Mouse (Mus musculus): ENCODE measurements around the gene Klhl40. TPM values are rescaled to one million over a fixed set of nuclear protein-coding genes. Genes with fewer than 3 reads are reported as not detected.

Gene Klhl40
- polyA plus RNA-seq, 1 experiment from 2014 or later = 1.8 TPM

DNA sequence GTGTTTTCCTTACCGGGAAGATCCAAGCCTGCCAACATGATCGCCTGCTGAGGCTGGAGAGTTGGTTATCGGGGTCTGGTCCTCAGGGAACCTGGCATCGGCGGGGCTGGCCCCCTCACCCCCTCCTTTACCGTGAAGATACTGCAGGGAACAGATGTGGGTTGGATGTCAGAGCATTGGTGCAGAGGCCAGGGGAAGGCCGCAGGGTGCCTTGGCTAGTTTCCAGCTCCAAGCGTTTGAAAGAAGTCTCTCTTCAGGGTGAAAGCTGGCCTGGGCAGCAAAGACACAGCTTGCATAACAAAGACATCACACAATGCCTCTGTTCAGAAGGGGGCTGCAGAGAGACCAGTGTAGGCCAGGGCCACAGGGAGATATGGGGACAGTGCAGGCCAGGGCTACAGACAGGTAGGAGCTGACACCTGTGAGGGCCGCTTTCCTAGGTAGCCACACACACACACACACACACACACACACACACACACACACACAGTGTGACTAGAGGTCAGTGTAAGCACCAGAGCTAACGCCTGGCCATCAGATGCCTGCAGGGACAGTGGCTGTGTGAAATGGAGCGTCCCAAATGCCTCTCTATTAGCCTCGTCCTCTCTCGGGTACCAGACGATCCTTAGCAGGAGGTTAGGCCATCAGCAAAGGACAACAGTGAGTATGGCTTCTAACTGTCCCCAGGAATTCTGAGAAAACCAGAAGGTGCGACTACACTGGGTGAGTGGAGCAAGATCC lies 32.8 kb downstream of the Klhl40 start:
- H3K9ac ChIP-seq = no peak overlapping the region
- 10% methylated on average over 15 of the region's 15 CpGs for WGBS
- ATAC-seq (ENCODE audit: low FRiP score, low read depth) = peak; percentile 74

DNA sequence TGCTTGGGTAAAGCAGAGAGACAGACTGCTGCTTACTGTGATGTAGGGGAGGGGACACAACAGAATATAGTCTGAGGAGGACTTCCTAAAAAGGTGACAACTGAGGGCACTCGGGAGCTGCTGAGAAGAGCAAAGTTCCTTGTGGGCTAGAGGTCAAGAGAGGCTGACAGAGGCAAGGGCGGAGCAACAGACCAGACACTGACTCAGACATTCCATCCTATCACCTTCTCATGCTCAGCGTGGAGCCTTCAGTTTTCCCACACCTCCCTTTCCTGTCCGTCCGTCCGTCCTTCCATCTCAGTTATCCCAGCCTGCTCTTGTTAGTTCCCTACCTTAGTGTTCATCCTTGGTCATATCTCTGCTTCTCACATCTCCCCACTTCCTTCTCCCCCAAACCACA lies 37.8 kb downstream of the Klhl40 start:
- Histone ChIP-seq H3K4me1 (replicated peaks) (peaks cover 22% of the 10 kb centered on the region), H3K27me3 (no peaks in the 10 kb centered on the region), H3K9me3 (no peaks in the 10 kb centered on the region), H3K27ac (replicated peaks) (no peak overlapping the region), H3K36me3 (no peaks in the 10 kb centered on the region), H3K4me2 (no peak overlapping the region), H3K4me3 (no peak overlapping the region), H3K9ac (no peak overlapping the region)
- 79% methylated on average over 6 of the region's 6 CpGs for WGBS
- ATAC-seq (ENCODE audit: low FRiP score, low read depth) = no peak

More for the DNA sequence above, 32.8 kb downstream of the Klhl40 start:
- H3K9me3 ChIP-seq = no peaks in the 10 kb centered on the region
- H3K27ac ChIP-seq (replicated peaks) = peak overlapping the region; percentile 48; the same call in 1 of the 2 replicates
- no peak overlapping the region for H3K4me3 ChIP-seq
- no peak overlapping the region for H3K4me2 ChIP-seq
- peaks cover 28% of the 10 kb centered on the region for H3K4me1 ChIP-seq (replicated peaks)
- H3K27me3 ChIP-seq = no peaks in the 10 kb centered on the region
- H3K36me3 ChIP-seq = no peaks in the 10 kb centered on the region

DNA sequence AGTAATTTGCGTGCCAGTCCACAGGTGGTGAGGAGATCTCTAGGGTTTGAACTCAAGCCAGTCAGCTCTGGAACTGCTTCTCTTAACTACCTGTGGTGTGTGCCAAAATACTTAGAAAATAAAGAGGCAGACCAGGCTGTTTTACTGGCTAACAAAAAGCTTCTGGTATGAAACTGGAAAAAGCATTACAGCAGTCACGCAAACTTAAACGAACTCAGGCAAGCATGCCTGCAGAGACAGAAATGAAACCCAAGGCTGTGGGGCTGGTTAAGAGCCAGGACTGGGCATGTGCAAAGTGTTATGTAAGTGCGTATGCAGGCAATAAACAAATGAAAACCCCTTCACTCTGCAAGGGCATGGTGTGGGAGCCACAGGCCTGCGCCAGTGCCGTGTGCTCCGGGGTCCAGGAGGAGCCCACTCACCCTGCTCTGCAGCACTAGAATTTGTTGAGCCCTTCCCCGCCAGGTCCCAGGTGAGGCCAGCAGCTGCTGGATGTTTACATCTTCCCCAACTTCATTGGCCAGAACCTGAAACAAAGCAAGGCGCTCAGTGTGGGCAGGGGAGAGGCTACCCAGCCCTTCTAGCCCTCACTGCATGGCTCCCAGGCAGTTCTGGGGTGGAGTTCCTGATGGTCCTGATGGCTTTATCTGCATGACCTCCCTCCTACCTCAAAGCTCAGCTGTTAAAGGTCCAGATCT lies 41.8 kb downstream of the Klhl40 start:
- 83% methylated on average over 9 of the region's 9 CpGs for WGBS
- Histone ChIP-seq H3K27ac (replicated peaks) (peak overlapping the region; percentile 62), H3K4me3 (no peak overlapping the region), H3K27me3 (no peaks in the 10 kb centered on the region), H3K4me1 (replicated peaks) (peaks cover 27% of the 10 kb centered on the region), H3K36me3 (no peaks in the 10 kb centered on the region), H3K9me3 (no peaks in the 10 kb centered on the region), H3K4me2 (no peak overlapping the region), H3K9ac (no peak overlapping the region)
- ATAC-seq (ENCODE audit: low FRiP score, low read depth) = no peak

DNA sequence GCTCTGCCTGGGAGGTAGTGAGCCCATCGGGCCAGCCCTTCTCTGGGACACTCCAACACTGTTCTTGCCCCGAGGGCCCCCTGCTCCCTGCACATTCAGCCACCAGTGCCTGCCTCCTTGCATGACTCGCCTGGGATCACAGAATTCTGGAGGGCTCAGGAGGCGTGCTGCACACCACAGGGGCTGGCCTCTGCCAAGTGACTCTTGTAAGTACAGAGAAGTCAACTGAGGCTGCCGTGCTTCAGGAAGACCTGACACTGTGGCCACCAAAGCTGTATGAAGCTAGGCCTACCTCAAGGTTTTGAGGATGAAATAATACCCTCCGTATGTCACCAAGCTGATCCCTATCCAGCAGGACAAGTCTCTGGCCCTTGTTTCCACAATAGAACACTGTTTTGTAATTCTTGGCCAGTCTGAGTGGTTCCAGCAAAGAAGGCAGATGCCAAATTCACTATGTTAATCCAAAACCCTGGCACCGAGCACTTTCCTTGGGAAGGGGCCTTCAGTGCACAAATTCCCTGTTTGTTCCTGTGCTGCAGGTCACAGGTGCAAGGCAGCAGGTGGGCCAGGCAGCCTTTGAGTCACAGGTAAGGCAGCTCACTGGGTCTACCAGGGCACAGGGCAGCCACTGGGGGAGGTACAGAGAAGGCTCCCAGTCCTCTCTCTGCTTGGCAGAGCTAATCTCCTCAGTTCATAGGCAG lies 42.5 kb downstream of the Klhl40 start:
- H3K36me3 ChIP-seq = no peaks in the 10 kb centered on the region
- no peak overlapping the region for H3K4me2 ChIP-seq
- peak; percentile 49; the same call in 1 of the 2 replicates for ATAC-seq (ENCODE audit: low FRiP score, low read depth)
- peak overlapping the region; percentile 62 for H3K27ac ChIP-seq (replicated peaks)
- peaks cover 27% of the 10 kb centered on the region for H3K4me1 ChIP-seq (replicated peaks)
- H3K27me3 ChIP-seq = no peaks in the 10 kb centered on the region
- 52% methylated on average over 7 of the region's 7 CpGs for WGBS
- H3K9ac ChIP-seq = no peak overlapping the region
- no peaks in the 10 kb centered on the region for H3K9me3 ChIP-seq
- no peak overlapping the region for H3K4me3 ChIP-seq

DNA sequence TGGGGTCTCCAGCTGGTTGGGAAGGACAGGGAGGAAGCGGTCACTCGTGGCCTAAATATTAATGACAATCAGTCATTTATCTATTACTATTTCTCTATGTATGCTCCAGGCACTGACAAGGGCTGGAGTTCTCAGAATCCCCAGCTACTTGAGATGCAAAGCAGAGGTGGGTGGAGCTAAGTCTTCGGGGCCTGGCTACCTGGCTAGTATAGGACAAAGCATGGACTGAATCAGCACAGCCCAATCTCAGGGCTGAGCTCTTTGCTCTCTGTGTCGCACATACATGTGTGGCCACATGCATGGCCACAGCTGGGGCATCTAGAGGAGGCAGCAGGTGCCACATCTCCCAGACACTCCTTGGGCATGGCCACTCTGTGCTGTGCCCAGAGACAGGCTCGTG lies 43.4 kb downstream of the Klhl40 start:
- Histone ChIP-seq H3K4me1 (replicated peaks) (peaks cover 27% of the 10 kb centered on the region), H3K27me3 (no peaks in the 10 kb centered on the region), H3K27ac (replicated peaks) (no peak overlapping the region), H3K9me3 (no peaks in the 10 kb centered on the region), H3K36me3 (no peaks in the 10 kb centered on the region), H3K4me3 (no peak overlapping the region), H3K4me2 (no peak overlapping the region), H3K9ac (no peak overlapping the region)
- no peak for ATAC-seq (ENCODE audit: low FRiP score, low read depth)
- 72% methylated on average over 5 of the region's 5 CpGs for WGBS

DNA sequence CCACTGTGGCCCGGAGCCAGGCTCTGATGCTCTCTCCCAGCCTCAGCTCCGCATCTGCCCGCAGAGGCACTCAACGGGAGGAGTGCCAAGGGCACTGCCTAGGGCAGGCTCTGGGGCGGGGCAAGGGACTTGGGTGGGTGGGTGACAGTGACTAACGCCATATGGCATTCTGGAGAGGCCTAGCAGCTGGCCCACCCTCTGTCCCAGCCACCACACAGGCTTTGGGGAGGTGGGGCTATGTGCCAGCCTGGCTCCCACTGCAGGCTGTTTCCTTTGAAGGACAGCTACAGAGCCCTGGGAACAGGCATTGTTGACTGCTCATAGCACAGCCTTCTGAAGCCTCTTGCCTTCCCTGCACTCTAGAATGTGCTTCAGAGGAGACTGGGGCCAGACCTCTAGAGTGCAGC lies 45.2 kb downstream of the Klhl40 start:
- Histone ChIP-seq H3K27me3 (no peaks in the 10 kb centered on the region), H3K27ac (replicated peaks) (peak overlapping the region; percentile 76), H3K4me3 (no peak overlapping the region), H3K9ac (no peak overlapping the region), H3K36me3 (no peaks in the 10 kb centered on the region), H3K9me3 (no peaks in the 10 kb centered on the region), H3K4me2 (no peak overlapping the region), H3K4me1 (replicated peaks) (peaks cover 27% of the 10 kb centered on the region)
- WGBS = 42% methylated on average over 6 of the region's 6 CpGs
- ATAC-seq (ENCODE audit: low FRiP score, low read depth) = peak; percentile 77

DNA sequence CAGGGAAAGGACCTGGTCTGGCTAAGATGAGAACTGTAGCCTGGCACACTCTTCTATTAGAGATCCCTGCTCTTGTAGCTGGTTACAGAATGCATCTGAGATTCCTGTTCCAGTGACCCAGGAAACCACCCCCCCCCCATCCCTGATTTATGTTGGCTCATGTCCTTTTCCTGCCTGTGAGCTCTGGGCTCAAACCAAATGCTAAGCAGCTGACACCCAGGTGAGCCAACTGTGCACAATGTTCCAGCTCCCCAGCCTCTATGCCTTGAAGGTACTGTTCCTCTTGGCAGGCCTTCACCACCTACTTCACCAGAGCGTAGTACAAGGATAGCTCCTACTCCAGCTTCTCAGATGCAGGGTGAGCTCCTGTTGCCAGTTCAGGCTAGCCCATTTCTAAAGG lies 45.6 kb downstream of the Klhl40 start:
- Histone ChIP-seq H3K9ac (no peak overlapping the region), H3K4me1 (replicated peaks) (peaks cover 27% of the 10 kb centered on the region), H3K27ac (replicated peaks) (peak overlapping the region; percentile 76), H3K4me2 (no peak overlapping the region), H3K9me3 (no peaks in the 10 kb centered on the region), H3K36me3 (no peaks in the 10 kb centered on the region), H3K4me3 (no peak overlapping the region), H3K27me3 (no peaks in the 10 kb centered on the region)
- ATAC-seq (ENCODE audit: low FRiP score, low read depth) = no peak
- 66% methylated on average over 1 of the region's 1 CpGs for whole genome bisulfite sequencing

DNA sequence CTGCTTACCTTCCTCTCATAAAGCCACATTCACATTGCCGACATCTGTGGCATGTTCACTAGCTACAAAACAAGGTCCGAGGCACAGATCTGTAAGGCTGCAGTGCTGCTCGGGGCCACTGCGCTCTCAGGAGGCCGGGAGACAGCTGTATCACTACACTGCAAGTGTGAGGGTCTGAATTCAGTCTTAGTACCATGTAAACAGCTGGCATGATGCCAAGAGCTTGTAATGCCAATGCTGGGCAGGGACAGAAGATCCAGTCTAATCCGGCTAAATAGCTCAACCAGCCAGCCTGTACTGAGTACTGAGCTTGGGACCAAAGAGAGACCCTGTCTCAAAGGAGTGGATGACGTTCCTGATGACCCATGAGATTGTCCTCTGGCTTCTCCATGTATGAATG lies 46.6 kb downstream of the Klhl40 start:
- no peaks in the 10 kb centered on the region for H3K36me3 ChIP-seq
- no peak overlapping the region for H3K4me2 ChIP-seq
- H3K27me3 ChIP-seq = no peaks in the 10 kb centered on the region
- no peak overlapping the region for H3K4me3 ChIP-seq
- H3K27ac ChIP-seq (replicated peaks) = 0 out of 2 replicates have a peak overlapping the region, but pooled peaks have one; percentile 76
- WGBS = 48% methylated on average over 7 of the region's 7 CpGs
- no peak overlapping the region for H3K9ac ChIP-seq
- peak; percentile 35; the same call in 1 of the 2 replicates for ATAC-seq (ENCODE audit: low FRiP score, low read depth)
- no peaks in the 10 kb centered on the region for H3K9me3 ChIP-seq
- peaks cover 27% of the 10 kb centered on the region for H3K4me1 ChIP-seq (replicated peaks)

DNA sequence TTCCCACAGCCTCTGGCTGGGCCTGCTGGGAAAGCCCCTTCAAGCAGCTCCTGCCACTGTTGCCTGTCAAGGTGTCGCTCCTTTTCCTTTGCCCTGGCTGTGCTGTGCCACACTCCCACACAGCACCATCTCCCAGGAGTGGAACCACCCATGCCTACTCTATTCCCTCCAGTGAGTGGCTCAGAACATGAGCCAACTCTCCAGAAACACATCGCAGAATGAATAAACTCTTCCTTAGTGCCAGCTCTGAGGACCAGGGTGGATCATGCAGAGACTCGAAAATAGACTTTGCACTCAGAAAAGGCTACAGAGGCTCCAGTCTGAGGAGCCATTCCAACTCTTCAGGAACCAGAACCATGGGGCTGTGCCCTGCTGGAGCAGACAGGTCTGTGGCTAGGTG lies 48.9 kb downstream of the Klhl40 start:
- no peak for ATAC-seq (ENCODE audit: low FRiP score, low read depth)
- Histone ChIP-seq H3K4me2 (no peak overlapping the region), H3K9ac (no peak overlapping the region), H3K27ac (replicated peaks) (no peak overlapping the region), H3K9me3 (no peaks in the 10 kb centered on the region), H3K27me3 (no peaks in the 10 kb centered on the region), H3K36me3 (no peaks in the 10 kb centered on the region), H3K4me1 (replicated peaks) (peaks cover 20% of the 10 kb centered on the region), H3K4me3 (no peak overlapping the region)
- WGBS = 93% methylated on average over 3 of the region's 3 CpGs

DNA sequence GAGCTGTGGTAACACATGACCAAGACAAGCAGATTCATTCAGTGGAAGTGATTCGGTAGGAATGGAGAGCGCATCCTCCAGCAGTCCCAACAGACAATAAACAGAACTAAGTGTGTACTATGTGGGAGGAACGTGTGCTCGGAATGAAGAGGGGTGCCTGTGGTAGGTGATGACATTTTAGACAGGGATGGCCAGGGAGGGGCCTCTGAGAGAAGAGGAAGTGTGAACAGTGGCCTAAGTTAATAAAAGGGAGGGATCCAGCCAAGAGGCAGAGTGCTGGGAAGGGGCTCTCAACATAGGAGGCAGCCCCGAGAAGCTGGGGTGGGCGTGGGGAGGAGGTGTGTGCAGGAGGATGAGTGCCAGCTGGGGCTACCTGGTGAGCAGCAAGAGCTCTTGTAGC lies 50.9 kb downstream of the Klhl40 start:
- no peaks in the 10 kb centered on the region for H3K9me3 ChIP-seq
- 72% methylated on average over 6 of the region's 6 CpGs for WGBS
- no peak overlapping the region for H3K27ac ChIP-seq (replicated peaks)
- ATAC-seq (ENCODE audit: low FRiP score, low read depth) = no peak
- peaks cover 8% of the 10 kb centered on the region for H3K4me1 ChIP-seq (replicated peaks)
- no peak overlapping the region for H3K4me2 ChIP-seq
- H3K4me3 ChIP-seq = no peak overlapping the region
- no peaks in the 10 kb centered on the region for H3K36me3 ChIP-seq
- H3K27me3 ChIP-seq = no peaks in the 10 kb centered on the region
- no peak overlapping the region for H3K9ac ChIP-seq

DNA sequence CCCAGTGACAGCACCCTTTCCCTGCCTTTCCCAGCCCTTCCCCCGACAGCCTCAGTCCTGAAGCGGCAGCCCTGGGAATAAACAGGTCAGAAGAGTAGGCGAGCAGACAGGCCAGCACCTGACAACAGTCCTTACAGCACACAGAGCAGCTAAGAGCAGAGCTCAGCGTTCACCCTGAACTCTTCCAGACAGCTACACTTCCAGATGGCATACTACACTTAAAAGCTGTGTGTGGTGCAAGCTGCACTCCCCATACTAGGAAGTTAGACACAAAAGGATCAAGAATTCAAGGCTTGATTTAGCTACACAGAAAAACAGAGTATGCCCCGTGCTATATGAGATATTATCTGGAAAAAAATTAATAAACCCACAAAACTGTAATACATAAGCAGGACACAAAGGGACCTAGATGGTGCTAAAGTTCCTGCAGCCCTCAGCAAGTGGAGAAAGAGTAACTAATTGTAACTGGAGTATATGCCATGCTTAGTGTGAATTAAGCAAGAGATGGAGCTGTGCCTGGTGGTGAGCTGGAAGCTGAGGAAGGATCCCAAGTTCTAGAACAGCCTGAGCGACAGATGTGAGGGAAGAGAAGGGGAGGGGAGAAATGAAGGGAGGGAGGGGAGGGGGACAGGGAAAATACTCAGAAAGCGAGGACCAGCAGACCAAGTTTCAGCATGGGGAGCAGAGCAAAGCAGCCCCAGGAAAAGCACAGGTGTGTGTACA lies 52.0 kb downstream of the Klhl40 start:
- WGBS = 73% methylated on average over 7 of the region's 7 CpGs
- Histone ChIP-seq H3K4me1 (replicated peaks) (no peaks in the 10 kb centered on the region), H3K36me3 (no peaks in the 10 kb centered on the region), H3K4me2 (no peak overlapping the region), H3K4me3 (no peak overlapping the region), H3K27ac (replicated peaks) (no peak overlapping the region), H3K27me3 (no peaks in the 10 kb centered on the region), H3K9me3 (no peaks in the 10 kb centered on the region), H3K9ac (no peak overlapping the region)
- ATAC-seq (ENCODE audit: low FRiP score, low read depth) = no peak

Data from hindbrain, embryonic 15.5 days (tissue).